Mouse (Mus musculus): ENCODE measurements around the gene Wnt7a.

The Wnt7a gene

DNA sequence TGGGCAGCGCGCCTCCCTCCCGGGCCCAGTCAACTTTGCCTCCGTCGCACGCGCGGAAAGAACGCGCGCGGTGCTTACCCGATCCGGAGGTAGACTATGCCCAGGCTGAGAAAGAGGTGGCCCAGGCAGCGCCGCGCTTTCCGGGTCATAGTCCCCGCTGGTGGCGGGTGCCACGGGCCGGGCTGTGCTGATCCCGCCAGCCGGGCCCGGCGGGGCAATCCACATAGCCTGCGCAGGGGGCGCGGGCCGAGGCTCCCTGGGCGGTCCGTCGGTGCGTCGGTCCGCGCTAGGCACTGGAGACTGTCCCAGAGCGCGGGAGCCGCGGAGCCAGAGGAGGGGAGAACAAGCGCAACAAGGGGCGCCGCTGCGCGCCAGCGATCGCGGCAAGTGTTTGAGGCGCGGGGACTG lies at the start of gene Wnt7a:
TSS of gene Wnt7a (minus strand) at position 403 of the 408 bp plus-strand sequence.
- no peak for DNase-seq (ENCODE audit: low read depth, low spot score)

DNA sequence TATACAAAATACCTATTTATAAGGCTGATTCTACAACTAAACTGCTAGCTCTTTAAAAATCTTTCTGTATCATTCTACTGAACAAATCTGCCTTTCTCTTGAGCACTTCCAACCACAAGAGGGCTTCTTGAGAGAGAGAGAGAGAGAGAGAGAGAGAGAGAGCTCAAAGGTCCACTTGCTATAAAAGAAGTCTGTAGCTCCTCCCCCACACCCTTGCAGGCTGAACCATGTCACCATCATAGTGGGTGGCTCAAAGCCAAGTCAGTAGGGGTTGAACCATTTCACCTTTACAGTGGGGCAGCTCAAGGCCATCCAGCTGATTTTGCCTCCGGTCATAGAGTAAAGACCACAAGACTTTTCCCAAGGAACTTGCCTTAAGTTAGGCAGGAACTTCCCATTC lies 48.3 kb upstream of the Wnt7a start:
- peak; percentile 16 for DNase-seq (ENCODE audit: low read depth, low spot score)

DNA sequence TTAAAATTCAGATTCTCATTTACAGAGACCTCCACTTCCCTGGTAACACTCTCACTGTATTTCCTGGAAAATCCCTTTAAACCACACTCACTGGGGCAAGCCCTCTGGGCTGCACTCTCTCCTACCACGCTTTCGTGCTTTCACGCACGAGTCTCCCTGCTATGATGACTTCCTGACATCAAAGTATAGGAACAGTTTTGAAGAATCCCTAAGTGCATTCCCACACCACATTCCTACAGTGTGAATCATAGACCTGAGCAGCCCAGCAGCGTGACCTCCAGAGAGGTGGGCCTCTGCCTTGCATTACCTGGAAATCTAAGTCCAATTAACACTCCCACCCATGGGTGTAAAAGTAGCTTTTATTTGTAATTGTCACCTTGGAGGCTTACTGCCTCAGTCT lies 43.4 kb upstream of the Wnt7a start:
- DNase-seq (ENCODE audit: low read depth, low spot score), result no peak

DNA sequence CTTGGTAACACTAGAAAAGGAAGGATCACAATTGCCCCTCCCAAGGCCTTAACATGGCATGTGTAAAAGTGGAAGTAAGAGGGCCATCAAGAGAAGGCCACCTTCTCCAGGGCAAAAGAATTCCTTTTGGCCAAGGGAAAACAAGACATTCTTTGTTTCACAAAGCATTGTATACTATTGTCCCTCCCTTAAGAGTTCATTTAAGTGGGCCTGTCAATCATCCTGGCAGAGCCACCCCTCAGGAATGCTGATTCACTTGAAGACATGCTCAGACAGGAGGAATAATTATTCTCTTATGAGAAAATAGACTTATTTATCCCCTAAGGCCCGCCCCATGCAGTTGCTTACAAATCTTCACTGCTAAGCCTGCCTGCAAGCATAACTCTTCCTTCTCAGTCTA lies 40.9 kb upstream of the Wnt7a start:
- DNase-seq (ENCODE audit: low read depth, low spot score), result no peak

DNA sequence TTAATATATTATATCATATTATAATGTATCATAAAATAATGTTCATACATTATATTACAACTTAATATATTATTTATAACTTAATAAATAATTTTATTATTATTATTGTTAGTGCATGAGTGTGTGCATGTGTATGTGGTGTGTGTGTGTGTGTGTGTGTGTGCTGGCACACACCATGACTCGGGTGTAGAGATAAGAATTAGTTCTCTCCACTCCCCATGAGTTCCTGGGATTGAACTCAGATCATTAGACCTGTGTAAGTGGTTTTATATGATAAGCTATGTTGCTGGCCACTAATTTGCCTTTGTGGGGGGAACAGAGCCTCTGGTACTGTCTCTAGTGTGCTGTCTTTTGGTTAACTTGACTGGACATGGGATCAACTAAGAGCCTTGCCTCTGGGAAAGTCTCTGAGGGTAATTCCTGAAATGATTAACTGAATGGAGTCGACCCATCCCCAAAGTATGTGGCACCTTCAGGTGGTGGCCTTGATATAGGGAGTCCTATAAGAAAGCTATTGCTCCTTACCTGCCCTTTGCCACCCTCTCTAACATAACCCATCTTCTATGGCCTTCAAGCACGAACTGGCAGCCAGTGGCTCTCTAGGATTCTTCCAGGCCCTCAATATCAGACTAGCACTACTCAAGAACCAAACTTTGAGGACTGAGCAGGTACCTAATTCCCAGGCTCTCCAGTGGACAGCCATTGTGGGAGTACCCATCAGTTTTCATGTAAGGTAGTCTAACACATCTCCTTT lies 38.5 kb upstream of the Wnt7a start:
- DNase-seq (ENCODE audit: low read depth, low spot score), result no peak

DNA sequence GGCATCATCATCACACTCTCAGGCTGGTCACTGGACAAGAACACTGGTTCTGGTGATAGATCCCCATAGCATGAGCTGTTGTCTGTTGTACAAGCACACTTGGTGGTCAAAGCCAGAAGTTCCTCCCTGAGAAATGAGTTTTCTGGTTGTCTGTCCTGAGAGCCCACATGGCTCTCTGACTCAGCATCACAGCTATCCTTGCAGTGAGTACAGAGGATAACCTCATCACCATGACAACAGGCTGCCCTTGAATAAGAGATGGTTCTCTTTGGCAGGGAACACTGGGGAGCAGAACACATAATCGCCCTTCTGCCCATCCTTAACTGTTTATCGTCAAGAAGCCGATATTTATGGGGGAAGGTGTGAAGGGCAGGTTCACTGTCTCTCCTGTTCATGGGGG lies 34.2 kb upstream of the Wnt7a start:
- DNase-seq (ENCODE audit: low read depth, low spot score), result no peak

DNA sequence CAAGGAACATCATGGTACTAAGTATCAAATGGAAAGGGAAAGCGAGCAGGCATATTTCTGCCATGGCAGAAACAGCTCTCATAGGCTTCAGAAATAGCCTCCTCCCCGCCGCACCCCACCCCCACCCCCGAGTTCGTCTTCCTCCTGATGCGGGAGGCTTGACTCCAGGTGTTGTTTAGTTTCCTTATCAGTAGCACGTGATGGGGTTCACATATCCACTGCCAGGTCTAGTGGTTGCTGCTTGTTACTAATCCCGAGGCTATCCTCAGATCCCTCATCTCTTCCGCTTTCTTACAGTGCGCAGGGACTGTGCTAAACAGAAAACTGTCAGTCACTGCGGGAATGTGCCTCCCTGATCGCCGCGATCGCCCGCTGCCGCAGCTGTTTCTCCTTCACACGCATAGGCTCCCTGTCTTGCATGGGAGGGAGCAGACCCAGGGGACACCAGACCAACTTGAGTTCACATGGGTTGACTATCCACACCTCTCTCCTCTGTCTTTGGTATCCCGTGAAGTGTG lies 30.0 kb upstream of the Wnt7a start:
- DNase-seq (ENCODE audit: low read depth, low spot score), result peak; percentile 56

DNA sequence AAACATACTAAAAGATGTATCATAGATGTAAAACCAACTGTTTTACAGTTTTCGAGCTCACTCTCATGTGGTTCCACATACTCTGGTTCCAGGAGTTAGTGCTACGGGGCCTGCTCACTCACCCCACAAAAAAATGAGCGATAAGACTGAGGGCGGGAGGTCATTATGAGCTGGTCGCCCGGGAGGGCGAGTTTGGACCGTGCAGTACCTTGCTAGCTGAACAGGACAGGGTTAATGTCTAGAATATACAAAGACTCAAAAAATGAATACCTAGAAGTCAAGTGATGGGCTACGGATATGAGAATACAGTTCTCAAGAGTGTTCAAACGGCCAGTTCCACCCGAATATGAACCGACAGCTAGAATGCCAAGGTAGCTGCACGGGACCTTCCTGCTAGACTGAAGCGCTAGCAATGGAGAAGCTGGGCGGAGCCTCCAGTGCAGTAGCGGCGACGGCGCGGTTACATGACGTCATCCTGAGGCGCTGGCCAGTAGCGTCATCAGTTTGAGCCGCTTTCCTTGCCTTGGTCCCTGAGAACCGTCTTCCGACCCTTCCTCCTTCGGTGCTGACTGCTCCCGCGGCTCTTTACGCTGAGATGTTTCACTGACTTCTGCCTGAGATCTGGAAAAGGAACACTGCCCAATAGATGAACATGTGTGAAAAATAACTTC lies 29.4 kb upstream of the Wnt7a start:
- DNase-seq (ENCODE audit: low read depth, low spot score), result peak; percentile 97

DNA sequence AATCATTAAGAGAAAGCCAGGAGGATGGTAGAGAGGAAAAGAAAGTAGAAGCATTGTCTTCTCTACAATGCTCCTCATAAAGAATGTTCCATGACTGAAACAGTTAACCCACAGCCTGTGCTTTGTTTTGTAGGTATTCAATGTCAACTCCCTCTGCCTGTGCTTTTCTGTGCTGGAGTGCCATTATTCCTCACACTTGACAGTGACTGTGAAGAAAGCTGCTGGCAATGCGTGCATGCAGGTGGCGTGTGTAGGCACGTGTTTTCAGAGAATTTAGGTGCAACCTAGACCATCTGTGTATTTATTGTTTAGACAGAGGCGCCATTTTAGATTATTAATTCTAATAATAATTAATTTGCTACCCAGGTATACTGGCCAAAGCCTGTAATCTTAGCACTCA lies 13.0 kb upstream of the Wnt7a start:
- DNase-seq (ENCODE audit: low read depth, low spot score), result no peak

DNA sequence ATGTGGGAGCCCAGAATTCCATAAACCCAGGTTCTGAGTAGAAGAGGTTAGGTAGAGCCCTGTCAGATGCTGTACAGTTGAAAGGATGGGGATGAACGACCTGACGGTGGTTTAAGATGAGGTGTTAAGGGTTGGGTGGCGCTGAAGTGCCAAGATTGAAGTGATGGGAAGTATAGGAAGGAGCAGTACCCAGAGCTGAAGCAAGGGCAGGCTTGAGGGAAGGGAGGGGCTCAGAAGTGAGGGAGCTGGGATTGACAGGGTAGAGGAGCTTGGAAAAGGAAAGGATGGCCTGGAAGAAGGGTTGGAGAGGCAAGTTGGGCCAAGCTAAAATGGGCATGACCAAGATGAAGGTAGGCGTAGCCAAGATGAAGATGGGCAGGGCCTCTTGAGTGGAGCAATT lies 10.5 kb upstream of the Wnt7a start:
- no peak for DNase-seq (ENCODE audit: low read depth, low spot score)

DNA sequence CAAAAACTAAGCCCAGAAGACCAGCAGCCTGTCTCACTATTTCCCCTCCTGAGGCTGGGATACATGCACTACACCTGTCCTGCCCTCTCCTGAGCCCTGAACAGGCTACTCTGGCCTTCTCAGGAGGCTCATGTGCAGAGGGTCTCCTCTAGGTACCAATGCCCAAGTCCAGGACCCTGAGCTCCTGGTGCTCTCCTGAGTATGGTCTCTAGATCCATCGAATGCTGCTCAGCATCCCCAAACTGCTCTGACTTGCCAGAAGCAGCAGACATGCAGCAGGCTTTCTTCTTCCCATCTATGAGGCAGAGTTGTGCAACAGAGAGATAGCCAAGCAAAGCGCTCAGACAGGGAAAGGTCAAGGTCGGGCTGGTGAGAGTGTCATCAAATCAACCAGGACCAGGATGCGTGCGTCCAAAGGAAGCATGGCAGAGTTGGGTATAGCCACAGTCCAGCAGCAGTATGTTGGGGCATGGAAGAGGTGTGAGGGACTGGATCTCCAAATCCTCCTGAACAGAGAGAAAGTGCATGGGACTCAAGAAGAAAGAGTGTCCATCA lies 6.2 kb upstream of the Wnt7a start:
- DNase-seq (ENCODE audit: low read depth, low spot score), result no peak

DNA sequence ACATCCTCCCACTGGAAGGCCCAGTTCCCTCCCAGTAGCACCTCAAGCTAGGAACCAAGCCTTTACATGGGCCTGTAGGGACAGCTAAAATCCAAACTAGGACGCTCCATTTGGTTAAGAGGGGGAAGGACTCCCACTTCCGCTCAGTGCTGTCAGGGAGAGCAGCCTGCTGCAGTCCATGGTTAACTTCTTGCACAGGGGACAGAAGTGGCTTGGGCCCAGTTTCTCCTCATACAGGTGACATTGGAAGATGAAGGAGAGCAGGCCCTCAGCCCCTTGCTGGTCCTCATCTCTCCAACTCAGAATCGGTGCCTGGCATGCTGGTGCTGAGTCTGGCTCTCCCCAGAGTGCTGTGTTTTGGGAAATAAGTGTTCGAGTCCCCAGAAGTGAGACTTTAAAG lies 5.0 kb upstream of the Wnt7a start:
- DNase-seq (ENCODE audit: low read depth, low spot score), result no peak

DNA sequence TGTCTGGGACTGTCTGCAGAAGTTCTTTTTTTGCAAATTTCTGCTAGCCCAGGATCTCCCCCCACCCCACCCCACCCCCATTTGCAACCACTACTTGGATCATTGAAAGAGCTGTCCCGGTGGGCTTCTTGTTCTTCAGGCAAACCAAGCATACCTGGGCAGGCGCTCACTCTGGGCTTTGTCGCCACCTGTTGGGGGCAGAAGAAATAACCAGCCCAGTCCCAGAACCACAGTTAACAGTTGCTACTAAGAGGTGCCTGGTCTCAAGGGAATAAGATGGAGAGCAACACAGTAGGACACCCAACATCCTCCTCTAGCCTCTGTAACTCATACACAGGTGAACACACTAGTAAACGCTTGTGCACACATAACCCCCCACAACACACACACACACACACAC lies 3.7 kb upstream of the Wnt7a start:
- DNase-seq (ENCODE audit: low read depth, low spot score), result peak; percentile 45

DNA sequence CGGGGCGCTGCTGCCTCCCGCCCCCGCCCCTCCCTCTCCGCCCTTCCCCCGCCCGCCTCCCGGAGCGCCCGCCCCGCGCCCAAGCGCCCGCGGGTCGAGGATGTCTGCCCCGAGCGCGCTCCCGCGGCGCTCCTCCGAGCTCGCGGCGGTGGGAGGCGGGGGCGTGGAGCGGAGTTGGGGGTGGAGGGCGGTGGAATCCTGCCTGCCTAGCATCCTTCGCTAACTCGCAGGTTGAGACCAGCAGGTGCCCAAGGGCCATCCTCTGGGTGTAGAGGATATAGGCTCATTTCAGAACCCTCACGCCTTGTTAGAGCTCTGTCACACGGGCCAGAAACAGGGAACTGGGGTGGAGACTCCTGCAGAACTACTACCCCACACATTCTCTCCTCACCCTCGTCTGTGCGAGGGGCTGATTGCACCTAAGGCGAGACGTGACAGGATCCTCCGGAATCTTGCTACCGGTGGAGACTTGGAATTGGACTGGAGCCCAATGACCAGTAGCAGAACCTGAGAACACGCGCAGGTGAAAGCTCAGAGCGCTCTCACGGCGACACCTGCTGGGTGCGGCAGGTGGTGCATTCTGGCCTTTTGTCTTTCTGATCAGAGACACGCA lies 312 bp upstream of the Wnt7a start:
- peak; percentile 61 for DNase-seq (ENCODE audit: low read depth, low spot score)

DNA sequence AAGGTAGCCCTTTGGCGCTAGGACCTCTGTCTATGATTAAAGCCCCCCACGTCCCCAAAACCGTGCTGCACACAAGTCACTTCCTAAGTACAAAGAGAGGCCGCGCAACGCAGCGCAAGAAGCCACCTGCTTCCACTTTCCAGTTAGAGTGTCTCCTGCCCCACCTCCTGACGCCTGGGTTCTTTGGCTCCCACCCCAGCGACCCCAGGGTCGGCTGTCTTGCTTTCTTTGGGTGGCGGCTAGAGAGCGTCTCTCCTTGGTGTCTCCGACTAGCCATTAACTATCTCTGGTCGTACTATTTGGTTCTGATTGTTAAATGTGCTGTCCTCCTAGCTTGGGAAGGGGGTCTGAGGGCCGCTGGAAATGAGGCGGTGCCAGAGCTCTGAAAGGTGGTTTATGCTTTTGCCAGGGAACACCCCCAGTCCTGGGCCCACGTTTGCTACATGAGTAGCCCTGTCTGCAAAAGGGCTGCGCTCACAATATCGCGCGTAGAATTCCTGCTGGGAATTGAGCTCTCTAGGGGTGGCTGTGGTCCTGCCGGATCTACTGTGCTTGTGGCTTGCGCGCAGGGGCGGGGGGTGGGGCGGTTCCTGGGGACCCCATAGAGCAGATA lies 889 bp downstream of the Wnt7a start:
- DNase-seq (ENCODE audit: low read depth, low spot score), result no peak

DNA sequence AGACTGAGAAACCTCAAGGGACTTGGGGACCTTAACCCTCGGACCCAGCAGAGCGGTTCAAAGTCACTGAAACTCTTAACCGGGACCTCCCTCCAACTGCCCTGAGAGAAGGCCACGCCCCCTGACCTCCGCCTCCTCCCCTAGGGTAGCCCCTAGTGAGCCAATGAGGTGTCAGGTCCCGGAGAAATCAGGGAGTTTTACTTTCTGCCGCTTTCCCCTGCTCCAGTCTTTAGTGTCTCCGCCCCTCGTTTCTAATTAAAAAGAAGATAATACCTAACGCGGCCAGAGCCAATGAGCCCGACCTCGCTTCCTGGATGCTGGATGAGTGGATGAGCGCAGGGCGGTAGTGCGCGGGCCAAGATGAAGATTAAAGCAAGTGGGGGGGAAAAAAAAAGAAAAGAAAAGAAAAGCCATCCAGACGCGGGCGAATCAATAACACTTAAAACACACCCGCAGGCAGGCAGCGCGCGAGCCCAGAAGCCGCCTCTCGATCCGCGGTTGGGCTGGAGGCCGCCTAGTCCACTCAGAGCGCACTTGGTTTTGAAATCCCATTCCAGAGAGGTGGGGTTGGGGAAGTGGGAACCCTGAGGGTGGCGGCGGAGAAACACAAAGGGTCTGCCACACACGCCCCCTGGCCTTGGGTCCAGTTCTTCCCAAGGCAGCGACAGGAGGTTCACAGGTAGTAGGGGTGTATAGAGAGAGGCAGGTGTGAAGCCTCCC lies 1.6 kb downstream of the Wnt7a start:
- DNase-seq (ENCODE audit: low read depth, low spot score), result no peak

DNA sequence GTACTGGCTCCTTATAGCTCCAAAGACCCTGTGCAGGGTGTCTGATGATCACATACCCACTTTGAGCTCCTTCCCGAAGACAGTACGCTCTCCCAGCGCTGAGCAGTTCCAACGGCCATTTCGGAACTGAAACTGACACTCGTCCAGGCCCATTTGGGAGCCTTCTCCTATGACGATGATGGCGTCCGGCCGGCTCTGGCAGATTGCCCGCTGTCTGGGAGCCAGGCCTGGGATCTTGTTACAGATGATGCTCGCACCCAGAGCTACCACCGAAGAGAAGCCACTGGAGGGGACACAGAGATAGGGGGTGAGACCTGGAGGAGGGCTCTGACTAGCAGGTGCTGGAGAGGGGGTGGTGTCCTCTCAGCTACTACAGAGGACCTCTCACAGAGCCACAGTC lies 2.5 kb downstream of the Wnt7a start:
- no peak for DNase-seq (ENCODE audit: low read depth, low spot score)

DNA sequence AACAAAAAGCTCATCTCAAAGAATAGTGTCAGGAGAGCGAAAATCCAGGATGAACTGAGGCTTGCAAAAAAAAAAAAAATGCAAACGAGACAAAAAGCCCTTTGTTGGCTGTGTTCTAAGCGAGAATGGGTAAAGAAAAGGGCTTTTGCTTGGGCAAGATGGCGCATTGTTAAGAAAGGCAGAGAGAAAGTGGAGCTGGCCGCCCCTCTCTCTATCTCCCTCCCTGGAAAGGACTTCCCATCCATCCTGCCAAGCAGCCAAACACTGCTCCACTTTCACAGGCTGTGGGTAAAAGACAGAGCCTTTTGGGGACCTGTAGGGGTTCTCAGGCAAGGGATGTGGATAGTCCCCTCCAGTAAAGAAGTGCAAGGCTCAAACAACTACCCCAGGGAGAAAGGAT lies 9.6 kb downstream of the Wnt7a start:
- DNase-seq (ENCODE audit: low read depth, low spot score), result no peak

DNA sequence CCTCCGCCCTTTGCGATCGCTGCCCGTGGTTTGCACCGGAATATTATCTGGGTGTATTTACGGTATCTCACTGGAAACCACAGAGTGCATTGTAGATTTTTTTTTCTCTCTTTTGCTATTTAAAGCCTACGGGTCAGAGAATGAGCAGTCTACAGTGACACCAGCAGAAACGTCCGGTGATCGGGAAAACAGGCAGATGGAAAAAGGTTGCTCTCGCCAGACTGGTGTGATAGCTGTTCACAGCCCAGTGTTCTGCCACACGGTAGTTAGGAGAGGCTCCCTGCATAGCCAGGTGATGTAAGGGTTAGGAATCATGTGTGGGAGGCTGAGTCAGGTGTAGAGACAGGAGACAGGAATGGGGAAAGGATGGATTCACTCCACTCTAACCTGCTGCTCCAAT lies 10.6 kb downstream of the Wnt7a start:
- no peak for DNase-seq (ENCODE audit: low read depth, low spot score)

DNA sequence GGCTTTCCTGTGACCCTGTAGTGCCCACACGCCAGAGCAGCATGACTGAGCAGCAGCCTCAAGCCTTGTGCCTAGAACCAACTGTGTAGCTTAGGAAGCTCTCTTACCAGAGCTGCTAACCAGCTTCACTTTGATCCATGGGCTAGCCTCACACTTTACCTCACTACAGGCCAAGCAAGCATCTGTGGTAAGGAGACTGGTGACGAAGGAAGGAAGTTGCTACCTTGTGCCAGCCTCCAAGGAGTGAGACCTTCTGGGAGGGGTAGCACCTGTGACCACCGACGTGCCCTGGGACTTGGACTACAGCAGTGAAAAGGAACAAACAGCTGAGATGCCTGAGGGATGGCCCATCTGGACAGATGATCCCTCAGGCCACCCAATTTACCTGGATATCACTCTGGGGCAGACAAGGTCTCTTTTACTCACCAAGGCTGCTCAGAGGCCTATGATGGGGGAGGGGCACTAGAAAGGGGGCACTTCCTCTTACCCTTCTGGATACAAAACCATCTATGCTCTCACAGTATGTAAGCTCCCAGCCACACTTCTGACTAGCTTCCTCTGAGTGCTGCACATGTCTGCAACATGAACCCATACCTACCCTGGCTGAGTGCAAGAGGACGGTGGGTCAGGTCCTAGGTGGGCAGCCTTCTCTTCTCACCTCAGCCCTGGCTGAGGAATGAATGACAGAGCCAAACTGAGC lies 18.5 kb downstream of the Wnt7a start:
- DNase-seq (ENCODE audit: low read depth, low spot score), result no peak

DNA sequence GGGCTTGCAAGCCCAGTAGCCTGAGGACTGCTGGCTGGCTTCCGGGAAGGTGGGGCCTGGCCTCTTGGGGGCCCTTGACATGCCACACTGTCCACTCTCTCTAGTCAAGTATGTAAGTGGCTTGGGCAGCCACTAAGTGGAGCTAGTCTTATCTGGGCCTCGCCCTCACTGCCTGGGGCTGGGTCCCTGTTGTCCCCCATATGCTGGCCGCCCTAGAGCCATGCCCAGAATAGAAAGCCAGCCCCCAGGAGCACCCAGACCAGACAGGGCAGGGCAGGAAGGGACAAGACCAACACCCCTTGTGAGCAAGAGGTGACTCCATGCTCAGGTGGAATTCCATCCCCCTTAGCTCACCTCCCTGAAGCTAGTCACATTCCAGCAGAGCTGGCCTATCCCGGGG lies 22.0 kb downstream of the Wnt7a start:
- no peak for DNase-seq (ENCODE audit: low read depth, low spot score)
